Mouse (Mus musculus) ES-Bruce4 (cell line): ENCODE measurements around the gene Wdr82. TPM values are rescaled to one million over a fixed set of nuclear protein-coding genes. Genes with fewer than 3 reads are reported as not detected.

Experiments
- H3K27ac ChIP-seq: 2 replicates; pipeline ENCODE4 v1.5.1; 2012; ENCODE audit warnings: low read length, inconsistent platforms; ENCODE audit not compliant: insufficient read depth
- H3K27me3 ChIP-seq: 2 replicates; pipeline ENCODE4 v1.6.1; 2012; ENCODE audit warnings: mild to moderate bottlenecking, low read length, inconsistent platforms; ENCODE audit not compliant: control insufficient read depth, poor library complexity, insufficient read depth, severe bottlenecking
- H3K36me3 ChIP-seq: 2 replicates; pipeline ENCODE4 v1.6.1; 2012; ENCODE audit warnings: inconsistent platforms, mild to moderate bottlenecking, low read length, moderate library complexity; ENCODE audit not compliant: control insufficient read depth, poor library complexity, insufficient read depth, severe bottlenecking
- H3K4me1 ChIP-seq: one replicate; pipeline ENCODE4 v1.8.1; 2011; ENCODE audit warnings: low read length; ENCODE audit not compliant: control insufficient read depth, insufficient read depth
- H3K4me3 ChIP-seq: 2 replicates; pipeline ENCODE4 v1.5.1; 2011; ENCODE audit warnings: low read depth, mild to moderate bottlenecking, low read length
- H3K9ac ChIP-seq: 2 replicates; pipeline ENCODE4 v1.6.1; 2012; ENCODE audit warnings: low read depth, mild to moderate bottlenecking, inconsistent platforms; ENCODE audit not compliant: poor library complexity, severe bottlenecking
- H3K9me3 ChIP-seq: replicated peaks from 2 replicates; pipeline ENCODE4 v1.6.1; 2012; ENCODE audit warnings: mild to moderate bottlenecking, low read length, inconsistent platforms; ENCODE audit not compliant: control insufficient read depth, poor library complexity, insufficient read depth, severe bottlenecking
- CTCF ChIP-seq: IDR thresholded peaks from one replicate; pipeline ENCODE4 v1.8.1; 2011; ENCODE audit warnings: low read depth, low read length
- EP300 ChIP-seq: IDR thresholded peaks from 2 replicates; pipeline ENCODE4 v1.6.1; 2011; ENCODE audit warnings: low read depth, low read length; ENCODE audit not compliant: insufficient read depth
- POLR2A ChIP-seq: IDR thresholded peaks from one replicate; pipeline ENCODE4 v1.8.1; 2011; ENCODE audit warnings: low read length; ENCODE audit not compliant: insufficient read depth
- polyA plus RNA-seq: library from polyadenylated mRNA; stranded (reverse); fragments of >200 nt; gene quantifications from 2 replicates; pipeline ENCODE4 v1.2.4, GENCODE M21; 2011; ENCODE audit warnings: low read depth; ENCODE audit not compliant: missing spikeins, insufficient read depth, insufficient read length

The Wdr82 gene
- polyA plus RNA-seq, 1 experiment, result 118 TPM

DNA sequence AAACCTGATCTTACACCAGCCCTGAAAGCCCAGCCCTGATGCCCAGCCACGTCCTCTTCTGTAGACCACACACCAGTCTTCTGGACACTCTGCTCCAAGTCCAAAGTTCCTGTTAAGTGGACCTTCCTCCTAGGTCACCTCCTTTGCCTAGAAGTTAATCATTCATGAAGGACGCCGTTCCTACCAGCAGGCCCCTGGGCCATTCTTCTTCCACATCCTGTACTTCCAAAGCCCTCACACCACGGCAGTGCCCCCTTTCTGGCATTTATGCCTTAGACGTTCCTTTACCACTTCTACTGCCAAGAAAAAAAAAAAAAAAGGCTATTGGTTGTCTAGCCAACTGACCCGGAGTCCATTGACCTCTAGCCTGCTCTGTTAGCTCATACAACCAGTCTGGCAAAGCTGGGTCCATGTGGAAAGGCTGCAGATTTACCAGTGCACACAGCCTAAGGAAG, 12.7 kb upstream of the Wdr82 start, which contains the start of gene Glyctk:
TSS of gene Glyctk (minus strand) at position 102 of the 455 bp plus-strand sequence.
- H3K4me1 ChIP-seq, result no peaks in the 10 kb centered on the region
- TF ChIP-seq POLR2A (no peak), EP300 (no peak), CTCF (no peak)
- H3K4me3 ChIP-seq, result no peak within 1 kb of the TSS
- no peaks in the 10 kb centered on the region for H3K9me3 ChIP-seq
- H3K9ac ChIP-seq, result peak within 1 kb of the TSS; percentile 49
- H3K27me3 ChIP-seq, result no peaks in the 10 kb centered on the region
- H3K27ac ChIP-seq, result no peak within 1 kb of the TSS
- H3K36me3 ChIP-seq, result no peaks in the 10 kb centered on the region

DNA sequence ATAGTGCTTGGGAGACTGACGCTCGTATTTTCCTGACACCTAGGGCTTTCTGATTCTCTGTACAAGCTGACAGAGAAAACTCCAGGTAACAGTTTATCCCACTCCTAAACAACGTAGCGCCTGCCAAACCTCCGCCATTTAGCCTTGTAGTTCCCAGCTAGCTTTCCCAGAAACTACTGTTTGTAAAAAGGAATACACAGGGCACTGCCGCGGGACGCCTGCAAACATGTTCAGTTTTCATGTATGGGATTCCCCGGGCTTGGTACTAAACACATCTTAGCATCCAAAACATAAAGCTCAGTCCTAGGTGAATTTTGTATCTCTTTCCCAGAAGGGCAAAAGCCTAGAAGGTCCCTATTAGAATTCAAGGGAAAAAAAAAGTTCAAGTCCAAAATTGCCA, 11.5 kb upstream of the Wdr82 start:
- no peaks in the 10 kb centered on the region for H3K9me3 ChIP-seq
- no peaks in the 10 kb centered on the region for H3K27me3 ChIP-seq
- no peaks in the 10 kb centered on the region for H3K36me3 ChIP-seq
- no peaks in the 10 kb centered on the region for H3K4me1 ChIP-seq
- H3K4me3 ChIP-seq, result peak overlapping the region; percentile 34
- H3K27ac ChIP-seq, result no peak overlapping the region; the same call in 1 of the 2 replicates
- peak overlapping the region; percentile 49 for H3K9ac ChIP-seq
- TF ChIP-seq EP300 (no peak), CTCF (no peak), POLR2A (no peak)

DNA sequence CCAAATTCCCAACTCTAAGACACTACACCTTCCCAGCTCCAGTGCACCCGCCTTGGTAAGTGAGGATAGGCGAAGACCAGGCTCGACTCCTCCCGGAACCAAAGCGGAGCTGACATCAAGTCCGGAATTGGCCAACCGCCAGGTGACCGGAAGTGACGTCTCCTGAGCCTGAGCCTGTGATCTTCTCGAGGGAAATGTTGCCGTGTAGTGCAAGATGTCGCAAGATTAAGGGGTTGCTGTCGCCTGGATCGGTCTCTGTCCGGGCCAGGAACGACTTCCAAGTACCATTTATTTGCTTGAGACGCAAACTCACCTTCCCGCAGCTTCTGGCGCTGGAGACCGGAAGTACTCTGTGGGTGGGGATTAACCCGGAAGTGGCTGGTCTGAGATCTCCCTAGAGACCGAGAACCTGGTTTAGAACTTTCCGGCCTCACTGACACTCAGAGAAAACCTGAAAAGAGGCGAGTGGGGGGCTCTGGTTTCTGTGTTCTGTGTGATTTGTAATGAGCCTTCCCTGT, 10.9 kb upstream of the Wdr82 start:
- Histone ChIP-seq H3K27ac (peak overlapping the region; percentile 73), H3K27me3 (no peaks in the 10 kb centered on the region), H3K4me1 (no peaks in the 10 kb centered on the region), H3K36me3 (no peaks in the 10 kb centered on the region), H3K9me3 (no peaks in the 10 kb centered on the region), H3K9ac (peak overlapping the region; percentile 51), H3K4me3 (peak overlapping the region; percentile 80)
- TF ChIP-seq CTCF, result no peak
- peak; percentile 84 for TF ChIP-seq POLR2A
- no peak for TF ChIP-seq EP300

- no peak for TF ChIP-seq POLR2A
- TF ChIP-seq EP300, result no peak
- TF ChIP-seq CTCF, result no peak
- Histone ChIP-seq H3K27ac (peak overlapping the region; percentile 29; the same call in 1 of the 2 replicates), H3K4me3 (peak overlapping the region; percentile 80), H3K9me3 (no peaks in the 10 kb centered on the region), H3K27me3 (no peaks in the 10 kb centered on the region), H3K9ac (peak overlapping the region; percentile 51), H3K4me1 (no peaks in the 10 kb centered on the region), H3K36me3 (no peaks in the 10 kb centered on the region)
These were observed 10.3 kb upstream of the Wdr82 start for GRCm38 (mm10) chr9:106160426-106160825.

GRCm38 (mm10) chr9:106166709-106167108, 4.0 kb upstream of the Wdr82 start:
- Histone ChIP-seq H3K4me3 (no peak overlapping the region), H3K9me3 (no peaks in the 10 kb centered on the region), H3K36me3 (no peaks in the 10 kb centered on the region), H3K27ac (peak overlapping the region; percentile 94), H3K27me3 (no peaks in the 10 kb centered on the region), H3K9ac (no peak overlapping the region), H3K4me1 (peaks cover 2% of the 10 kb centered on the region)
- TF ChIP-seq EP300 (no peak), POLR2A (no peak), CTCF (no peak)

DNA sequence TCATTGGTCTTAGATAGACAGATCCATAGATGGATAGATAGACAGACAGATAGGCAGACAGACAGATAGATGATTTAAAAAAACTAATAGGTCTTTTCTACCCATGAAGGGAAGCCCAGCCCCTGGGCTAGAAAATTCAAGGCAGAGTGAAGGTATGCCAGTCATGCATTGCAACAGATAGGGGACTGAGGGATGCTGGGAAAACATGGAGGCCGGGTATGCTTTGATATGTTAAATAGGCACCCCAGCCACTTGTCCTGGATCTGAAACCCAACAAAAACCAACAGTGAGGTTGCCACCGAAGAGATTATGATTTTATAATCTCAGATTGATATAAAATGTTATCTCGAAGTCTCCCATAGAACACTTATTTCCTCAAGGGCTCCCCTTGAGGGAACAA, 3.5 kb upstream of the Wdr82 start:
- H3K9me3 ChIP-seq, result no peaks in the 10 kb centered on the region
- no peak for TF ChIP-seq CTCF
- no peak for TF ChIP-seq EP300
- TF ChIP-seq POLR2A, result no peak
- peaks cover 2% of the 10 kb centered on the region for H3K4me1 ChIP-seq
- no peaks in the 10 kb centered on the region for H3K36me3 ChIP-seq
- no peak overlapping the region for H3K4me3 ChIP-seq
- H3K27me3 ChIP-seq, result no peaks in the 10 kb centered on the region
- H3K27ac ChIP-seq, result peak overlapping the region; percentile 94
- H3K9ac ChIP-seq, result no peak overlapping the region
